Mouse (Mus musculus) kidney, adult 2 months (tissue): Measurements from ENCODE around the gene Gps2.
A peak's percentile ranks its signal among the peaks of the same experiment; 100 is the strongest.

Source experiments
- CTCF ChIP-seq: fragments of 200-500 bp; conservative IDR thresholded peaks from 2 replicates; pipeline ENCODE4 v1.5.1; 2011; ENCODE audit warnings: low read depth, mild to moderate bottlenecking, control low read depth, low read length, moderate library complexity, mixed read lengths; ENCODE audit not compliant: insufficient read depth, insufficient read length
- POLR2A ChIP-seq: fragments of 200-500 bp; IDR thresholded peaks from one replicate; pipeline ENCODE4 v1.6.1; 2011; ENCODE audit warnings: low read depth, low read length, control low read depth

DNA sequence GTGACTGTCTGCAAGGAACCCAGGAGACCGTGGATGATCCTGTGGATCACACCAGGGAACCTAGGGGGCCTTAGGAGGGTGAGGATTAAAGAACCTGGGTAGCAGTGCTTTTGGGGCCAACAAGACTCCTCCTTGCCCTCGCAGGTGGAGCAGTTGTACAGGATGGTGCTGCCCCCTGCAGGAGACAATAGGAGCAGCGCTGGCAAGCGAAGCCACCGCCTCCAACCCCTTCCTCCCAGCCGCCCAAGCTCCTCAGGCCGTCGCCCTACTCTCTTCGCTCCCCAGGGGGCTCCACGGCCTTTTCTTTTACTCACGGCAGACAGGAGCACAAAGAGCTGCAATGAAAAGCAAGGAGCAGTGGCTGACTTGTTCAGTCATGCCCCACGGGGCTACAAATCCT lies 36.8 kb upstream of the Gps2 start:
- TF ChIP-seq POLR2A (no peak), CTCF (peak; percentile 90)
